Mouse (Mus musculus): ENCODE results near the gene Zranb1.
A peak's percentile ranks its signal among the peaks of the same experiment; 100 is the strongest.

DNA sequence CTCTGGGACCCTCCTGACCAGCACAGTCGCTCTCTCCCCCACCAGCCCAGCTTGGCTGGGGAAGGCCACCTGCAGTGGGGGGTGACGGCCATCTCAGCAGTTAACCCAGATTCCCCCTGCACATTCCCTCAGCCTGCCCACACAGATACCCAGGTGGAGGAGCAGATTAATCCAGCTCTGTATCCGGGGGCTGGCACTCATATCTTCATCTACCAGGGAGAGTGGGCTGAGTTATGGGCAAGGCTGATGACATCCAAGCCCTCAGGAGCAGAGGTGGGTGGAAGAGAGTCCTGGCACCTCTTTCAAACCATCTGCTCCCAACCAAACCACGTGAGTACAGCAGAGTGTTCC is 38.7 kb upstream of the Zranb1 start:
- TF ChIP-seq CTCF (IDR thresholded peaks at IDR 0.05; ENCODE audit: borderline replicate concordance, insufficient read depth, low read depth, low read length) (no peak), POLR2A (IDR thresholded peaks at IDR 0.05; ENCODE audit: borderline replicate concordance, insufficient read depth, low read length) (peak; percentile 35; the same call in 1 of the 2 replicates)
